Mouse (Mus musculus): ENCODE measurements around the gene Gpr22. TPM values are rescaled to one million over a fixed set of nuclear protein-coding genes. Genes with fewer than 3 reads are reported as not detected.

Gene Gpr22
- polyA plus RNA-seq (2014; fragmentation: Nextera tagmentation; extraction: Ambion mirVana), result 7.5 and 8.0 TPM in 2 replicates

GRCm38 (mm10) chr12:31713600-31713999 lies at the start of gene Gpr22:
TSS of gene Gpr22 (minus strand) at chr12:31713947.
- H3K9ac ChIP-seq (ENCODE audit: low read length), result no peak within 1 kb of the TSS
- H3K27me3 ChIP-seq (replicated peaks; ENCODE audit: control insufficient read depth, insufficient read depth, low read length), result no peaks in the 10 kb centered on the region
- no peaks in the 10 kb centered on the region for H3K9me3 ChIP-seq (ENCODE audit: control insufficient read depth, low read length)
- no peaks in the 10 kb centered on the region for H3K36me3 ChIP-seq (ENCODE audit: control insufficient read depth, insufficient read depth, low read length)
- no peak within 1 kb of the TSS for H3K27ac ChIP-seq (ENCODE audit: low read depth)
- H3K4me1 ChIP-seq (replicated peaks; ENCODE audit: control insufficient read depth, insufficient read depth, low read length), result no peaks in the 10 kb centered on the region
- H3K4me2 ChIP-seq (ENCODE audit: low read length), result no peak within 1 kb of the TSS
- no peak within 1 kb of the TSS for H3K4me3 ChIP-seq (ENCODE audit: low read depth, low read length)
- ATAC-seq (replicated peaks; ENCODE audit: low FRiP score, low TSS enrichment, low read depth), result no peak
- 45% methylated on average over 6 of the region's 6 CpGs for WGBS
- no peak for DNase-seq (ENCODE audit: low spot score)

- no peak overlapping the region for H3K9ac ChIP-seq (ENCODE audit: low read length)
- no peak for ATAC-seq (replicated peaks; ENCODE audit: low FRiP score, low TSS enrichment, low read depth)
- no peaks in the 10 kb centered on the region for H3K9me3 ChIP-seq (ENCODE audit: control insufficient read depth, low read length)
- no peak overlapping the region for H3K4me2 ChIP-seq (ENCODE audit: low read length)
- no peak for DNase-seq (ENCODE audit: low spot score)
- H3K4me3 ChIP-seq (ENCODE audit: low read depth, low read length), result no peak overlapping the region
- 41% methylated on average over 2 of the region's 2 CpGs for WGBS
- no peaks in the 10 kb centered on the region for H3K27me3 ChIP-seq (replicated peaks; ENCODE audit: control insufficient read depth, insufficient read depth, low read length)
- H3K27ac ChIP-seq (ENCODE audit: low read depth), result no peak overlapping the region
- 0 out of 2 replicates have a peak, but pooled peaks cover 3% of the 10 kb centered on the region for H3K4me1 ChIP-seq (replicated peaks; ENCODE audit: control insufficient read depth, insufficient read depth, low read length)
- H3K36me3 ChIP-seq (ENCODE audit: control insufficient read depth, insufficient read depth, low read length), result no peaks in the 10 kb centered on the region
These were observed 42.4 kb upstream of the Gpr22 start for GRCm38 (mm10) chr12:31755885-31756755.

DNA sequence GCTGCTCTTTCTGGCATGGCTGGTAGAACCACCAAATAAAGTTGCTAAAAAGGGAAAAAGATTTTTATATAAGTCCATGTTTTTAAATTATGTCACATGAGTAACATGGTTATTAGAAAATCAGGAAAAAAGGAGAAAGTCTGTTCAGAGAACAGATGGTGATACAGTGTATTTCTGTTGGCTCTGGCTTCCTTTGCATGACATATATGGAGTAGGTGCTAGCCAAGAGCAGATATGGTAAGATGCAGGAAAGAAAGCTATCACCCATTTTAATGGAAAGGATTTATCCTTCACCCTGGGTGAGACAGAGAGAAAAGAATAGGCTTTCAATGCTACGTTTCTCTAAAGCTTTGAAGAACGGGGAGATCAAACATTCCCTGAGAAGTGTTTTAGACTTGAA lies 40.7 kb upstream of the Gpr22 start:
- WGBS, result 79% methylated on average over 2 of the region's 2 CpGs

DNA sequence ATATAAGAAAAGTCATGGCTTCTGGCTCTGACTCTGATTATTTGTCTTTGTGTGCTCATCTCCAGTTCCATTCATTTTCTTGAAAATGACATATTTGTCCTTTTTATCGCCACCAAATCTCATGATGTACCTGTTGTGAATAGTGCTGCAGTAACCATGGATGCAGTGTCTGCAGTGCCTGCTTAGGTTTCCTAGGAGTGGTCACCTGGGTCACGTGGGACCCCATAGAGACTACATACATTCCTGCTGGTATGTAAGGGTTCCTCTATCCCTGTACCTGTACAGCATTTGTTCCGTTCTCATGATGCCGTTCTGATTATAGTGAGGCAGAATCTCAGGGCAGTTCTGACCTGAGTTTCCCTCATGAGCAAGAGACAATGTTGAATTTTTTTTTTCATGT lies 36.1 kb upstream of the Gpr22 start:
- H3K27me3 ChIP-seq (replicated peaks; ENCODE audit: control insufficient read depth, insufficient read depth, low read length), result no peaks in the 10 kb centered on the region
- no peaks in the 10 kb centered on the region for H3K4me1 ChIP-seq (replicated peaks; ENCODE audit: control insufficient read depth, insufficient read depth, low read length)
- no peak overlapping the region for H3K4me3 ChIP-seq (ENCODE audit: low read depth, low read length)
- no peak overlapping the region for H3K27ac ChIP-seq (ENCODE audit: low read depth)
- WGBS, result 97% methylated on average over 4 of the region's 4 CpGs
- H3K4me2 ChIP-seq (ENCODE audit: low read length), result no peak overlapping the region
- DNase-seq (ENCODE audit: low spot score) (no peak), ATAC-seq (replicated peaks; ENCODE audit: low FRiP score, low TSS enrichment, low read depth) (no peak)
- no peaks in the 10 kb centered on the region for H3K36me3 ChIP-seq (ENCODE audit: control insufficient read depth, insufficient read depth, low read length)
- no peak overlapping the region for H3K9ac ChIP-seq (ENCODE audit: low read length)
- no peaks in the 10 kb centered on the region for H3K9me3 ChIP-seq (ENCODE audit: control insufficient read depth, low read length)

More for the DNA sequence above, 40.7 kb upstream of the Gpr22 start:
- H3K27ac ChIP-seq (ENCODE audit: low read depth), result no peak overlapping the region
- no peak overlapping the region for H3K4me2 ChIP-seq (ENCODE audit: low read length)
- 0 out of 2 replicates have a peak, but pooled peaks cover 3% of the 10 kb centered on the region for H3K4me1 ChIP-seq (replicated peaks; ENCODE audit: control insufficient read depth, insufficient read depth, low read length)
- H3K4me3 ChIP-seq (ENCODE audit: low read depth, low read length), result no peak overlapping the region
- DNase-seq (ENCODE audit: low spot score) (no peak), ATAC-seq (replicated peaks; ENCODE audit: low FRiP score, low TSS enrichment, low read depth) (no peak)
- no peak overlapping the region for H3K9ac ChIP-seq (ENCODE audit: low read length)
- H3K9me3 ChIP-seq (ENCODE audit: control insufficient read depth, low read length), result no peaks in the 10 kb centered on the region
- H3K27me3 ChIP-seq (replicated peaks; ENCODE audit: control insufficient read depth, insufficient read depth, low read length), result no peaks in the 10 kb centered on the region
- no peaks in the 10 kb centered on the region for H3K36me3 ChIP-seq (ENCODE audit: control insufficient read depth, insufficient read depth, low read length)

DNA sequence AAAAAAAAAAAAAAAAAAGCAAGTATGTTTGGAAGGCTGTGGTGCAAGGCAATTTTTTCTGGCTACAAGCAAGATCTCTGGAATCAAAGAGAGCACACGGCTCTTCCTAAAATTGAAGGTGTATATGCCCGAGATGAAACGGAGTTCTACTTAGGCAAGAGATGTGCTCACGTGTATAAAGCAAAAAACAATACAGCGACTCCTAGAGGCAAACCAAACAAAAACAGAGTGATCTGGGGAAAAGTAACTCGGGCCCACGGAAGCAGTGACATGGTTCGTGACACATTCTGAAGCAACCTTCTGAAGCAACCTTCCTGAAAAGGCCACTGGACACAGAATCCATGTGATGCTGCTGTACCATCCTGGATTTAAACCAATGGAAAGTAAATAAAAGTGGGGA lies 33.6 kb upstream of the Gpr22 start:
- DNase-seq (ENCODE audit: low spot score), result no peak
- H3K4me2 ChIP-seq (ENCODE audit: low read length), result no peak overlapping the region
- no peak for ATAC-seq (replicated peaks; ENCODE audit: low FRiP score, low TSS enrichment, low read depth)
- H3K9ac ChIP-seq (ENCODE audit: low read length), result no peak overlapping the region
- H3K27me3 ChIP-seq (replicated peaks; ENCODE audit: control insufficient read depth, insufficient read depth, low read length), result no peaks in the 10 kb centered on the region
- 0 out of 2 replicates have a peak, but pooled peaks cover 3% of the 10 kb centered on the region for H3K9me3 ChIP-seq (ENCODE audit: control insufficient read depth, low read length)
- no peak overlapping the region for H3K4me3 ChIP-seq (ENCODE audit: low read depth, low read length)
- 87% methylated on average over 8 of the region's 8 CpGs for WGBS
- no peaks in the 10 kb centered on the region for H3K4me1 ChIP-seq (replicated peaks; ENCODE audit: control insufficient read depth, insufficient read depth, low read length)
- no peak overlapping the region for H3K27ac ChIP-seq (ENCODE audit: low read depth)
- no peaks in the 10 kb centered on the region for H3K36me3 ChIP-seq (ENCODE audit: control insufficient read depth, insufficient read depth, low read length)

- H3K9me3 ChIP-seq (ENCODE audit: control insufficient read depth, low read length), result no peaks in the 10 kb centered on the region
- WGBS, result 87% methylated on average over 2 of the region's 2 CpGs
- no peak for DNase-seq (ENCODE audit: low spot score)
- no peak overlapping the region for H3K27ac ChIP-seq (ENCODE audit: low read depth)
- no peaks in the 10 kb centered on the region for H3K27me3 ChIP-seq (replicated peaks; ENCODE audit: control insufficient read depth, insufficient read depth, low read length)
- no peak overlapping the region for H3K4me3 ChIP-seq (ENCODE audit: low read depth, low read length)
- H3K36me3 ChIP-seq (ENCODE audit: control insufficient read depth, insufficient read depth, low read length), result no peaks in the 10 kb centered on the region
- no peak for ATAC-seq (replicated peaks; ENCODE audit: low FRiP score, low TSS enrichment, low read depth)
- H3K4me2 ChIP-seq (ENCODE audit: low read length), result no peak overlapping the region
- H3K9ac ChIP-seq (ENCODE audit: low read length), result no peak overlapping the region
- no peaks in the 10 kb centered on the region for H3K4me1 ChIP-seq (replicated peaks; ENCODE audit: control insufficient read depth, insufficient read depth, low read length)
These were observed 20.9 kb upstream of the Gpr22 start for GRCm38 (mm10) chr12:31734616-31735015.

- no peak for DNase-seq (ENCODE audit: low spot score)
- Histone ChIP-seq H3K9me3 (ENCODE audit: control insufficient read depth, low read length) (no peaks in the 10 kb centered on the region), H3K4me3 (ENCODE audit: low read depth, low read length) (no peak overlapping the region), H3K4me1 (replicated peaks; ENCODE audit: control insufficient read depth, insufficient read depth, low read length) (no peaks in the 10 kb centered on the region), H3K9ac (ENCODE audit: low read length) (no peak overlapping the region), H3K4me2 (ENCODE audit: low read length) (no peak overlapping the region), H3K36me3 (ENCODE audit: control insufficient read depth, insufficient read depth, low read length) (no peaks in the 10 kb centered on the region), H3K27ac (ENCODE audit: low read depth) (no peak overlapping the region), H3K27me3 (replicated peaks; ENCODE audit: control insufficient read depth, insufficient read depth, low read length) (no peaks in the 10 kb centered on the region)
- ATAC-seq (replicated peaks; ENCODE audit: low FRiP score, low TSS enrichment, low read depth), result no peak
- WGBS, result 95% methylated on average over 1 of the region's 1 CpGs
These were observed 16.4 kb upstream of the Gpr22 start for GRCm38 (mm10) chr12:31730126-31730525.

GRCm38 (mm10) chr12:31726707-31727106 lies 13.0 kb upstream of the Gpr22 start:
- 52% methylated on average over 1 of the region's 1 CpGs for WGBS
- no peak overlapping the region for H3K9ac ChIP-seq (ENCODE audit: low read length)
- H3K27ac ChIP-seq (ENCODE audit: low read depth), result no peak overlapping the region
- H3K4me2 ChIP-seq (ENCODE audit: low read length), result no peak overlapping the region
- no peaks in the 10 kb centered on the region for H3K27me3 ChIP-seq (replicated peaks; ENCODE audit: control insufficient read depth, insufficient read depth, low read length)
- no peak for ATAC-seq (replicated peaks; ENCODE audit: low FRiP score, low TSS enrichment, low read depth)
- H3K4me3 ChIP-seq (ENCODE audit: low read depth, low read length), result no peak overlapping the region
- no peak for DNase-seq (ENCODE audit: low spot score)
- H3K4me1 ChIP-seq (replicated peaks; ENCODE audit: control insufficient read depth, insufficient read depth, low read length), result no peaks in the 10 kb centered on the region
- H3K36me3 ChIP-seq (ENCODE audit: control insufficient read depth, insufficient read depth, low read length), result no peaks in the 10 kb centered on the region
- H3K9me3 ChIP-seq (ENCODE audit: control insufficient read depth, low read length), result no peaks in the 10 kb centered on the region

Measured in intestine, embryonic 14.5 days (tissue).